Mouse (Mus musculus): ENCODE results near the gene Rbck1. TPM values are rescaled to one million over a fixed set of nuclear protein-coding genes. Genes with fewer than 3 reads are reported as not detected.

The Rbck1 gene
- polyA plus RNA-seq (2012; rRNA removed): 49.6 and 54.5 TPM in 2 replicates
- polyA plus RNA-seq (2014; fragmentation: Nextera tagmentation; extraction: Ambion mirVana): 34.3 and 38.8 TPM in 2 replicates

DNA sequence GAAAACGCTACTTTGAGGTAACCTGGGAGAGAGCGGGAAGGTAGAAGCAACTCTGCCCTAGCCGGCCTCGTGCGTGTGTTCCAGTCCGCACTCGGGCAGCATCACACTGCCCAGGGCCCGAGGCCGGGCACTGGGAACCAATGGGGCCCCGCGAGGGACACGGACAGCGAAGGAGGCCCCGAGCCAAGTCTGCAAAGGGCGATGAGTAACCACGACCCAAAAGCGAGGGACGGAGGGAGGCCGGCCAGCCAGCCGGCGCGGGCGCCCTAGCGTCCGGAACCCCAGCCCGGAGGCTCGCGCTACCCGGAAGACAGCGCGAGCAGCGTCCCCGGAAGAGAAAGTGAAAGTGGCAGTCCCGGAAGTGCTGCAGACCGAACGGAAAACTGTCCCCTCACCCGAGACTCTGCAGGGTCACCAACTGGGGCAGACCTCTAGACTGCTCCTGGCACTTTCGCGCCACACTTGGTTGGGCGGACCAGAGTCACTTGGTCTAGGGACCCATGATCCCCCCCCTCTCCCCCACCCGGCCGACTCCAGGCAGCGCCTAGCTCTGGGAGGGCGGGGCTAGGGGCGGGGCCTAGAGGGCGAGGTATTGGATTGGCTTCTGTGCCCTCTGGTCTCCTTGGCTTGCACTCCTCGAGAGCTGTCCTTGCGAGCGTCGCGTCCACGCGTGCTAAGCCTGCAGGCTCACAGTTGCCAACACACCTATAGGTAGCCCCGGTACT lies at the start of gene Rbck1:
TSS of gene Rbck1 (minus strand) at position 553 of the 725 bp plus-strand sequence.
- peaks cover 8 to 11% of the 10 kb centered on the region in 2 experiments for H3K4me1 ChIP-seq (replicated peaks; ENCODE audit: control insufficient read depth in 2 of 2, insufficient read depth in 2 of 2, low read length in 1 of 2)
- WGBS (ENCODE audit: insufficient replicate concordance): under 1% methylated on average over 52 of the region's 54 CpGs
- H3K9me3 ChIP-seq (ENCODE audit: control insufficient read depth, low read length): no peaks in the 10 kb centered on the region
- H3K27me3 ChIP-seq (ENCODE audit: control insufficient read depth, insufficient read depth, low read length): no peaks in the 10 kb centered on the region
- H3K27ac ChIP-seq: peak within 1 kb of the TSS; percentile 93
- TF ChIP-seq CTCF (IDR thresholded peaks at IDR 0.05; ENCODE audit: low read depth) (no peak; the same call in 1 of the 2 replicates), EP300 (IDR thresholded peaks at IDR 0.05; ENCODE audit: low read depth) (no peak)
- peak; percentile 84 to 87 (median 86) for DNase-seq (ENCODE audit: low read depth in 3 of 3, low spot score in 3 of 3)
- peak within 1 kb of the TSS; percentile 94 for H3K4me2 ChIP-seq (ENCODE audit: low read depth)
- H3K9ac ChIP-seq (replicated peaks): peak within 1 kb of the TSS; percentile 88
- peak; percentile 94 for ATAC-seq (ENCODE audit: insufficient read depth)
- H3K4me3 ChIP-seq (ENCODE audit: insufficient read depth in 1 of 2, low read depth in 2 of 2, low read length in 2 of 2): peak within 1 kb of the TSS; percentile 92 to 98
- peaks cover 2% of the 10 kb centered on the region for H3K36me3 ChIP-seq (replicated peaks; ENCODE audit: control insufficient read depth, insufficient read depth, low read depth)

DNA sequence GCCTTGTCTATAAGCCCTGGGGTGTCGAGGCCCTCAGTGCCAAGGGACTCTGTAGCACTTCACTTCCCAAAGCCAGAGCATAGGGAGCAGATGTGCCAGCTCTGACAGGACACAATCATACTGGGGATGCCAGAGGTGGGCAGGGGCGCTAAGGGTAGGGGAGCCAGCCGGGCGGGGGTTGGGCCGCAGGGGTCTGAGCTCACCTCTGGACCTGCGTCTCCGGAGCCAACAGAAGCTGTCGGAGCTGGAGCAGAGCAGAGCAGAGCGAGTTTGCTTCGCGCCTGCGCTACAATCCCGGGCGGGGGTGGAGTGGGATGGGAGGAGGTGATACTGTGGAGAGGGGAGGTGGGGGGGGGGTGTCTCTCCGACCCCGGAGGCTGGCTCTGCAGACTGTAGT lies 43.9 kb upstream of the Rbck1 start, which contains the start of gene Nrsn2:
TSS of gene Nrsn2 (minus strand) at position 294 of the 397 bp plus-strand sequence.
- 9% methylated on average over 16 of the region's 16 CpGs for WGBS (ENCODE audit: insufficient replicate concordance)
- no peak within 1 kb of the TSS for H3K4me2 ChIP-seq (ENCODE audit: low read depth)
- H3K9ac ChIP-seq (replicated peaks): no peak within 1 kb of the TSS
- H3K27me3 ChIP-seq (ENCODE audit: control insufficient read depth, insufficient read depth, low read length): peaks cover 28% of the 10 kb centered on the region
- no peaks in the 10 kb centered on the region for H3K9me3 ChIP-seq (ENCODE audit: control insufficient read depth, low read length)
- no peak within 1 kb of the TSS for H3K27ac ChIP-seq
- peaks cover 0 to 5% of the 10 kb centered on the region in 2 experiments; a peak in 3 of 4 replicates for H3K4me1 ChIP-seq (replicated peaks; ENCODE audit: control insufficient read depth in 2 of 2, insufficient read depth in 2 of 2, low read length in 1 of 2)
- no peak within 1 kb of the TSS for H3K4me3 ChIP-seq (ENCODE audit: insufficient read depth in 1 of 2, low read depth in 2 of 2, low read length in 2 of 2)
- no peak for DNase-seq (ENCODE audit: low read depth in 3 of 3, low spot score in 3 of 3)
- TF ChIP-seq EP300 (IDR thresholded peaks at IDR 0.05; ENCODE audit: low read depth) (no peak), CTCF (IDR thresholded peaks at IDR 0.05; ENCODE audit: low read depth) (no peak)
- no peaks in the 10 kb centered on the region for H3K36me3 ChIP-seq (replicated peaks; ENCODE audit: control insufficient read depth, insufficient read depth, low read depth)
- no peak for ATAC-seq (ENCODE audit: insufficient read depth)

DNA sequence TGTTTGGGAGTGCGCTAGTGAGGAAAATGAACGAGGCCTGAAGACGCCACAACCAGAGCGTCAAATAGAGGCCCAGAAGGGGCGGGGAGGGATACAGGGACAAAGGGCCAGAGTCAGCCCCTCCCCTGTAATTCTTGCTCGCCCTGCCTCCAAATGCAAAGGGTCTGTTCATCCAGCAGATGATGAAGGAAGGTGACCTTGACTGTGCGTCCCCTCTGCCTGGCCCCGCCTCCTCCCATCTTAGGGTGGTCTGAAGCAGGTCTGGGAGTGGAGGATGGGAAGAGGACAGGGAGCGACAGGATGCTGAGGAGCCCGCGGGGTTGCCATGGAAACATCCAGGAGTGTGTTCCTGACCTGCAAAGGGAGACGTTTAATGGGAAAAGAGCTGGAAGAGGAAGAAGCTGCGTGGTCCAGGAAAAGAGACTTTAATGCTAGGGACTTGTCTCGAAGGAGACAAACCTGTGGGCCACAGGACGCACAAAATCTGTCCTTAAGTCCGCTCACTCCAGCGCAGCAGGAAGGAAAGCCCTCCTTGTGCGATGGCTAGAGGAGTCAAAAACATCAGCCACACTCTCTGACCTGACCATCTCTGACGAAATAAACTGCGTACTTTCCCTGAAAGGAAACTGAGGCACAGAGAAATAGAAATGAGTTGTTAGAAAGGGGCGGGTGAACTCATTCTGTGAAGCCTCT lies 43.3 kb upstream of the Rbck1 start:
- Histone ChIP-seq H3K27ac (no peak overlapping the region), H3K27me3 (ENCODE audit: control insufficient read depth, insufficient read depth, low read length) (peaks cover 28% of the 10 kb centered on the region), H3K4me3 (ENCODE audit: insufficient read depth in 1 of 2, low read depth in 2 of 2, low read length in 2 of 2) (no peak overlapping the region), H3K9me3 (ENCODE audit: control insufficient read depth, low read length) (no peaks in the 10 kb centered on the region), H3K4me2 (ENCODE audit: low read depth) (no peak overlapping the region), H3K9ac (replicated peaks) (no peak overlapping the region), H3K4me1 (replicated peaks; ENCODE audit: control insufficient read depth in 2 of 2, insufficient read depth in 2 of 2, low read length in 1 of 2) (peaks cover 0 to 5% of the 10 kb centered on the region in 2 experiments; a peak in 3 of 4 replicates), H3K36me3 (replicated peaks; ENCODE audit: control insufficient read depth, insufficient read depth, low read depth) (no peaks in the 10 kb centered on the region)
- DNase-seq (ENCODE audit: low read depth in 3 of 3, low spot score in 3 of 3) (no peak), ATAC-seq (ENCODE audit: insufficient read depth) (no peak)
- TF ChIP-seq EP300 (IDR thresholded peaks at IDR 0.05; ENCODE audit: low read depth) (no peak), CTCF (IDR thresholded peaks at IDR 0.05; ENCODE audit: low read depth) (no peak)
- 9% methylated on average over 21 of the region's 21 CpGs for WGBS (ENCODE audit: insufficient replicate concordance)

DNA sequence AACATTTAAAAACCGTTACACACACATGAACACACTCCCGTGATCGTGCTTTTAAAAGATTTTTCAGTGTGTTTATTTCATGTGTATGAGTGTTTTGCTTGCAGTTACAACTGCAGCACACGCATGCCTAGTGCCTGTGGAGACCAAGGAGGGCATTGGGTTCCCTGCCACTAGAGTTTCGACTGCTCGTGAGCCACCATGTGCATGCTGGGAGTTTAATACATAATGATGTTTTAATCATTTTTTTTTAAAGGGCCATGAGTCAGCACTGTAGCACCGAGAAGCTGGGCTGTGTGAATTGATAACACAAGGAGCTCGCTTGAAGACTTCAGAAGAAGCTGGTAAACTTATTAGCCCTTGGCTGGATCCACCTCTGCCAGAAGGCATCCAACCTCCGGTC lies 41.1 kb upstream of the Rbck1 start:
- Histone ChIP-seq H3K9ac (replicated peaks) (no peak overlapping the region), H3K4me2 (ENCODE audit: low read depth) (no peak overlapping the region), H3K4me1 (replicated peaks; ENCODE audit: control insufficient read depth in 2 of 2, insufficient read depth in 2 of 2, low read length in 1 of 2) (peaks cover 0 to 5% of the 10 kb centered on the region in 2 experiments; a peak in 3 of 4 replicates), H3K27ac (no peak overlapping the region), H3K9me3 (ENCODE audit: control insufficient read depth, low read length) (no peaks in the 10 kb centered on the region), H3K36me3 (replicated peaks; ENCODE audit: control insufficient read depth, insufficient read depth, low read depth) (no peaks in the 10 kb centered on the region), H3K27me3 (ENCODE audit: control insufficient read depth, insufficient read depth, low read length) (peaks cover 28% of the 10 kb centered on the region), H3K4me3 (ENCODE audit: insufficient read depth in 1 of 2, low read depth in 2 of 2, low read length in 2 of 2) (no peak overlapping the region)
- no peak for ATAC-seq (ENCODE audit: insufficient read depth)
- DNase-seq (ENCODE audit: low read depth in 3 of 3, low spot score in 3 of 3): no peak
- TF ChIP-seq CTCF (IDR thresholded peaks at IDR 0.05; ENCODE audit: low read depth) (no peak), EP300 (IDR thresholded peaks at IDR 0.05; ENCODE audit: low read depth) (no peak)
- 52% methylated on average over 9 of the region's 9 CpGs for WGBS (ENCODE audit: insufficient replicate concordance)

DNA sequence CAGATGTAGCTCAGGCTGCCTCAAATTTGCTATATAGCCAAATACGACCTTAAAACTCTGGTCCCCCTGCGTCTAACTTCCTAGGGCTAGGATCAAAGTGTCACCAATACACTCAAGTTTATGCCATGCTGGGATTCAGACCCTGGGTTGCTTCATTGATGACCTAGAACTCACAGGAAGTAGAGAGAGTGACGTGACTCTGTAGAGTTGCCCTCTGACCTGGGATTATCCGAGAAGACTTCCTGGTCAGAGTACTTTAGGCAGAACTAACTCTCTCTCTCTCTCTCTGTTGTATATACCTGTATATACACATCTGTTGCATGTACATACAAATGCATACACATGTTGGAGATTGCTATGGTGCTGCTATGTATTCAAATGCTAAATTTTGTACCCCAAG lies 40.2 kb upstream of the Rbck1 start:
- 43% methylated on average over 4 of the region's 4 CpGs for WGBS (ENCODE audit: insufficient replicate concordance)

More for the DNA sequence above, 40.2 kb upstream of the Rbck1 start:
- H3K4me3 ChIP-seq (ENCODE audit: insufficient read depth in 1 of 2, low read depth in 2 of 2, low read length in 2 of 2): no peak overlapping the region
- no peak overlapping the region for H3K4me2 ChIP-seq (ENCODE audit: low read depth)
- H3K27ac ChIP-seq: no peak overlapping the region
- peaks cover 0 to 5% of the 10 kb centered on the region in 2 experiments; a peak in 3 of 4 replicates for H3K4me1 ChIP-seq (replicated peaks; ENCODE audit: control insufficient read depth in 2 of 2, insufficient read depth in 2 of 2, low read length in 1 of 2)
- H3K36me3 ChIP-seq (replicated peaks; ENCODE audit: control insufficient read depth, insufficient read depth, low read depth): no peaks in the 10 kb centered on the region
- DNase-seq (ENCODE audit: low read depth in 3 of 3, low spot score in 3 of 3) (no peak), ATAC-seq (ENCODE audit: insufficient read depth) (no peak)
- peaks cover 28% of the 10 kb centered on the region for H3K27me3 ChIP-seq (ENCODE audit: control insufficient read depth, insufficient read depth, low read length)
- TF ChIP-seq CTCF (IDR thresholded peaks at IDR 0.05; ENCODE audit: low read depth) (no peak), EP300 (IDR thresholded peaks at IDR 0.05; ENCODE audit: low read depth) (no peak)
- H3K9ac ChIP-seq (replicated peaks): no peak overlapping the region
- H3K9me3 ChIP-seq (ENCODE audit: control insufficient read depth, low read length): no peaks in the 10 kb centered on the region
